Mouse (Mus musculus) liver, embryonic 15.5 days (tissue): ENCODE measurements around the gene Rnf141. TPM values are rescaled to one million over a fixed set of nuclear protein-coding genes. Genes with fewer than 3 reads are reported as not detected.

Source experiments
- ATAC-seq: fragments of 200-750 bp; cut with Nextera tagmentation; 2 replicates; pipeline ENCODE4 v1.8.0; 2017; ENCODE audit warnings: moderate number of reproducible peaks, mild to moderate bottlenecking, moderate library complexity; ENCODE audit not compliant: insufficient read depth
- H3K27ac ChIP-seq: fragments of 300-500 bp; sonication (generic); replicated peaks from 2 replicates; pipeline ENCODE4 v1.5.1; 2015; ENCODE audit warnings: mild to moderate bottlenecking, inconsistent platforms
- H3K27me3 ChIP-seq: fragments of 300-500 bp; sonication (generic); 2 replicates; pipeline ENCODE4 v1.6.1; 2015; ENCODE audit warnings: mild to moderate bottlenecking, inconsistent platforms
- H3K36me3 ChIP-seq: fragments of 300-500 bp; sonication (generic); replicated peaks from 2 replicates; pipeline ENCODE4 v1.6.1; 2015; ENCODE audit warnings: moderate library complexity, mild to moderate bottlenecking, inconsistent platforms
- H3K4me1 ChIP-seq: fragments of 300-500 bp; sonication (generic); replicated peaks from 2 replicates; pipeline ENCODE4 v1.6.1; 2015; ENCODE audit warnings: inconsistent platforms
- H3K4me2 ChIP-seq: fragments of 300-500 bp; sonication (generic); 2 replicates; pipeline ENCODE4 v1.6.1; 2015; ENCODE audit warnings: moderate library complexity, mild to moderate bottlenecking, inconsistent platforms
- H3K4me3 ChIP-seq: fragments of 300-500 bp; sonication (generic); replicated peaks from 2 replicates; pipeline ENCODE4 v1.5.1; 2015; ENCODE audit warnings: mild to moderate bottlenecking, inconsistent platforms
- H3K9ac ChIP-seq: fragments of 300-500 bp; sonication (generic); 2 replicates; pipeline ENCODE4 v1.6.1; 2015; ENCODE audit warnings: moderate library complexity, mild to moderate bottlenecking, inconsistent platforms
- H3K9me3 ChIP-seq: fragments of 300-500 bp; sonication (generic); replicated peaks from 2 replicates; pipeline ENCODE4 v1.6.1; 2016; ENCODE audit warnings: inconsistent platforms
- WGBS: fragments of 180-500 bp; shearing (Covaris S2); methylation state at CpG from one replicate; pipeline ENCODE4 v1.1.7; 2015; ENCODE audit warnings: mixed read lengths; ENCODE audit not compliant: insufficient replicate concordance; 5-methylcytosine and 5-hydroxymethylcytosine counted together
- polyA plus RNA-seq: library from polyadenylated mRNA; unstranded; fragments of >200 nt; fragmentation: Nextera tagmentation; extraction: Ambion mirVana; gene quantifications from 2 replicates; pipeline ENCODE4 v1.2.1, GENCODE M21; 2015

Gene Rnf141
- polyA plus RNA-seq, 1 experiment from 2014 or later, result 24.7 TPM

DNA sequence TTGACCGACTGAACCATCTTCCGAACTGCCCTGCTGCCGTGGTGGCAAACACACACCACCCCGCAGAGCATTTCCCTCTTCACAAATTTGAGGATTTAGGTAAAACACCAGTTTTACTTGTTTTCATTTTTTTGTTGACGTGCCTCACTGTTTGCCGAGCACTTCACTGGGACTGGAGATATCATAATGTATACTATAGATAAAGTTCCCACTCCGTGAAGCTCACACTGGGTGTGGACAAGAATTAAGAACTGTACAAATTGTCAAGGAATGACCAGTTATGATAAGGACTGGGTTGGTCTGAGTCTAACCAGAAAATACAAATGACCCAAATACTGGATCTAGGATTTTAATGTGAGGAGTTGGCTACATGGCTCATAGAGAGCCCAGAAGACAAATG is 65.3 kb downstream of the Rnf141 start:
- Histone ChIP-seq H3K4me3 (peak overlapping the region; percentile 31), H3K36me3 (peaks cover 46% of the 10 kb centered on the region), H3K9me3 (no peaks in the 10 kb centered on the region), H3K27me3 (no peaks in the 10 kb centered on the region), H3K27ac (peak overlapping the region; percentile 96), H3K9ac (peak overlapping the region; percentile 51), H3K4me2 (peak overlapping the region; percentile 84), H3K4me1 (peaks cover 90% of the 10 kb centered on the region)
- ATAC-seq, result peak; percentile 61
- 41% methylated on average over 7 of the region's 7 CpGs for WGBS

DNA sequence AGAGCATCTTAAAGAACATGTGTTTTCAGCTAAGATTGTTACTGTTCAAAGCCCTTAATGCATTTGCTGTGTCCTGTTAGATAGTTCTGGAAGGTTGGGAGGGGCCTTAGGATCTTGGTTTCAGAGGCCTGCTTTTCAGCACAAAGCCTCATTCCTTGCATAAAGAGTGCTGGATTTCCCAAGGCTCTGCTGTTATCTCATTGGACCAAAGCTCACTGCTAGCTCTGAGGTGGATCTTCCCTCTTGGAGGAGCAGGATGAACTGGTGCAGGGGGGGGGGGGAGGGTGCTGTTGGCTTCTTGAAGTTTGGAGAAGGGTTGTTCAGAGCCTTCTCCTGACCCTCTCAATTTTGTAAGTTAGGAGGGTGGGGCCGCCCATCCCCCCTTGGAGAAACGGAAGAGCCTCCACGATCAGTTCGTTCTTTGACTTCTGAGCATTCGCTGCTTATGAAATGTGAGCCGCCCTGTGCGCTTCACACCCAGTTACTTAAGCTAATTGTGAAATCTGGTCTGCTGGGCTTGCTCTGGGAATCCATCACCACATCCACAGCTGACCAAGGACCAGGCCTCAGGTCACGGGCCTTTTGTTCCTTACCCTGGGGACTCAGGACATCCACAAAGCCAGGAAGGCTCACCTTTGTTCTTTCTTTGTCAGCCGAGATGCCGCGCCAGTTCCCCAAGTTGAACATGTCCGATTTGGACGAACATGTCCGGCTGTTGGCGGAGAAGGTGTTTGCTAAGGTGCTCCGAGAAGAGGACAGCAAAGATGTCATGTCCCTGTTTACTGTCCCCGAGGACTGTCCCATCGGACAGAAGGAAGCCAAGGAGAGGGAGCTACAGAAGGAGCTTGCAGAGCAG is 66.9 kb downstream of the Rnf141 start:
- no peak for ATAC-seq
- Histone ChIP-seq H3K9ac (peak overlapping the region; percentile 76), H3K9me3 (no peaks in the 10 kb centered on the region), H3K4me1 (peaks cover 98% of the 10 kb centered on the region), H3K27ac (peak overlapping the region; percentile 96), H3K4me2 (peak overlapping the region; percentile 84), H3K4me3 (0 out of 2 replicates have a peak overlapping the region, but pooled peaks have one; percentile 66), H3K36me3 (peaks cover 37% of the 10 kb centered on the region), H3K27me3 (no peaks in the 10 kb centered on the region)
- WGBS, result 76% methylated on average over 18 of the region's 18 CpGs

GRCm38 (mm10) chr7:110774674-110775073 is 69.6 kb downstream of the Rnf141 start:
- Histone ChIP-seq H3K4me2 (peak overlapping the region; percentile 84), H3K9ac (peak overlapping the region; percentile 76), H3K9me3 (no peaks in the 10 kb centered on the region), H3K27ac (peak overlapping the region; percentile 96), H3K4me3 (peak overlapping the region; percentile 66), H3K4me1 (peaks cover 98% of the 10 kb centered on the region), H3K36me3 (peaks cover 18% of the 10 kb centered on the region), H3K27me3 (no peaks in the 10 kb centered on the region)
- 18% methylated on average over 8 of the region's 8 CpGs for WGBS
- ATAC-seq, result peak; percentile 83

- peak overlapping the region; percentile 84 for H3K4me2 ChIP-seq
- peak; percentile 34 for ATAC-seq
- H3K4me1 ChIP-seq, result peaks cover 98% of the 10 kb centered on the region
- peaks cover 13% of the 10 kb centered on the region for H3K36me3 ChIP-seq
- H3K4me3 ChIP-seq, result peak overlapping the region; percentile 66
- WGBS, result 17% methylated on average over 1 of the region's 1 CpGs
- peak overlapping the region; percentile 96 for H3K27ac ChIP-seq
- H3K27me3 ChIP-seq, result 0 out of 2 replicates have a peak, but pooled peaks cover 5% of the 10 kb centered on the region
- H3K9ac ChIP-seq, result peak overlapping the region; percentile 76
- H3K9me3 ChIP-seq, result no peaks in the 10 kb centered on the region
These were observed 70.2 kb downstream of the Rnf141 start for GRCm38 (mm10) chr7:110774077-110774476.

DNA sequence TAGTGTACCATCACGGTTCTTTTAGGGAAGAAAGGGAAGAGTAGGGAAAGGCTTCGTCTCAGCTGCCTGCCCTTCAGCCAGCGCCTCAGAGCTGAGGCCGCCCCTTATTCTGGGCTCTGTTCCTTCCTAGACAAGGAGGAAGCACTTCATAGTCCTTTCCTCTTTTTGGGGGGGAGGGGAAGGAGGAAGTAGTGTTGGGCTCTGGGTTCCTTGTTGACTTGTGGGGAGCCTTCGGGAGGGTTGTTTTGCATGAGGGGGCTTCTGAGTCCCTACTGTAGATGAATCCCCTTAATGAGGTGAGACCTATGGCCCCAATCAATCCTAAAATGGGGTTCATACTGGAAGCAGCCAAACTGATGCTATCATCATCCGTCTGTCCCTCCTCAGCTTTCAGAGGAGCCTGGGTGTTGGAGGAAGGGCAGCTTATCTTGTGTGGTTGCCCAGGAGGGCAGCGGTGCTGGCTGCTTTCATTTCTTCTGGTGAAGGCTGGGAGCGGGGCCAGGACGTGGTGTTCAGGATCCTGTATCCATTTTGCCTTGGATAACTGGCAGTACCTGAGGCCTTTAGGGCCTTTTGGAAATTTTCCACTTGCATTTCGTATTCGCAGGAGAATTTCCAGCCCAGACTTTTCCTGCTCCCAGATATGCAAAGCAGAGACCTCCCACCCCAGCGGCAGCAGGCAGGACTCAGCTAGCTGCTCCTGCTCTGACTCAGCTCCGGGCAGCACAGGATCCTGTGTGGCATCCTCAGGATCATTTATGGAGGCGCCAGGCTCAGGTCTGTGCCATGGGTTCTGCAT is 70.9 kb downstream of the Rnf141 start:
- peaks cover 12% of the 10 kb centered on the region for H3K27me3 ChIP-seq
- peak overlapping the region; percentile 84 for H3K4me2 ChIP-seq
- H3K9me3 ChIP-seq, result no peaks in the 10 kb centered on the region
- peaks cover 98% of the 10 kb centered on the region for H3K4me1 ChIP-seq
- peak; percentile 60 for ATAC-seq
- peaks cover 8% of the 10 kb centered on the region for H3K36me3 ChIP-seq
- 6% methylated on average over 14 of the region's 14 CpGs for WGBS
- H3K9ac ChIP-seq, result peak overlapping the region; percentile 76
- peak overlapping the region; percentile 96 for H3K27ac ChIP-seq
- H3K4me3 ChIP-seq, result peak overlapping the region; percentile 66

- Histone ChIP-seq H3K36me3 (no peaks in the 10 kb centered on the region), H3K27ac (peak overlapping the region; percentile 96), H3K9me3 (no peaks in the 10 kb centered on the region), H3K4me2 (peak overlapping the region; percentile 84; the same call in 1 of the 2 replicates), H3K4me3 (no peak overlapping the region), H3K27me3 (peaks cover 20% of the 10 kb centered on the region), H3K9ac (no peak overlapping the region), H3K4me1 (peaks cover 95% of the 10 kb centered on the region)
- WGBS, result 65% methylated on average over 3 of the region's 3 CpGs
- ATAC-seq, result no peak
These were observed 71.9 kb downstream of the Rnf141 start for GRCm38 (mm10) chr7:110772343-110772742.

- H3K4me1 ChIP-seq, result peaks cover 81% of the 10 kb centered on the region
- ATAC-seq, result no peak
- H3K4me2 ChIP-seq, result peak overlapping the region; percentile 36
- H3K27me3 ChIP-seq, result peaks cover 21% of the 10 kb centered on the region
- H3K9ac ChIP-seq, result 0 out of 2 replicates have a peak overlapping the region, but pooled peaks have one; percentile 38
- 19% methylated on average over 4 of the region's 4 CpGs for WGBS
- H3K36me3 ChIP-seq, result no peaks in the 10 kb centered on the region
- no peaks in the 10 kb centered on the region for H3K9me3 ChIP-seq
- no peak overlapping the region for H3K4me3 ChIP-seq
- peak overlapping the region; percentile 96 for H3K27ac ChIP-seq
These were observed 73.3 kb downstream of the Rnf141 start for GRCm38 (mm10) chr7:110770949-110771348.

DNA sequence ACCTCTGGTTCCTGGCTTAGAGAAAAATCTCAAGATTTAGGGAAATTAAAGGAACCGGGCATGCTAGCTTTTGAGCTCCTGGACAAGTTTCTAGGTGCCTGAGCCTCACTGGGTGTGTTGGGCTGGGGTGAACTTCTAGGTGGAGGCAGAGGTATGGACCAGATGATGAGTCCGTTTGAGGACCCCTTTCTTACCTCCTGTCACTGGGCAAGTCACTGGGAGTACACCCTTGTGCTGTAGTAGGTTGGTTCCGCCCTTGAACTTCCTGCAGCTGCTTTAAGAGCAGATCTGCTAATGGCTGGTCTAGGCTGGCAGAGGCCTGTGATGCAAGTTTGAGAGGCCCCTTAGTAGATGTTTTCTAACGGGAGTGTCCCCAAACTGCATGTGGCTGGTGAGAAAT is 75.2 kb downstream of the Rnf141 start:
- Histone ChIP-seq H3K4me2 (peak overlapping the region; percentile 98), H3K4me3 (peak overlapping the region; percentile 70), H3K9me3 (no peaks in the 10 kb centered on the region), H3K9ac (peak overlapping the region; percentile 75), H3K36me3 (no peaks in the 10 kb centered on the region), H3K4me1 (peaks cover 65% of the 10 kb centered on the region), H3K27me3 (peaks cover 24% of the 10 kb centered on the region), H3K27ac (peak overlapping the region; percentile 96)
- peak; percentile 17; the same call in 1 of the 2 replicates for ATAC-seq
- 12% methylated on average over 4 of the region's 4 CpGs for WGBS

DNA sequence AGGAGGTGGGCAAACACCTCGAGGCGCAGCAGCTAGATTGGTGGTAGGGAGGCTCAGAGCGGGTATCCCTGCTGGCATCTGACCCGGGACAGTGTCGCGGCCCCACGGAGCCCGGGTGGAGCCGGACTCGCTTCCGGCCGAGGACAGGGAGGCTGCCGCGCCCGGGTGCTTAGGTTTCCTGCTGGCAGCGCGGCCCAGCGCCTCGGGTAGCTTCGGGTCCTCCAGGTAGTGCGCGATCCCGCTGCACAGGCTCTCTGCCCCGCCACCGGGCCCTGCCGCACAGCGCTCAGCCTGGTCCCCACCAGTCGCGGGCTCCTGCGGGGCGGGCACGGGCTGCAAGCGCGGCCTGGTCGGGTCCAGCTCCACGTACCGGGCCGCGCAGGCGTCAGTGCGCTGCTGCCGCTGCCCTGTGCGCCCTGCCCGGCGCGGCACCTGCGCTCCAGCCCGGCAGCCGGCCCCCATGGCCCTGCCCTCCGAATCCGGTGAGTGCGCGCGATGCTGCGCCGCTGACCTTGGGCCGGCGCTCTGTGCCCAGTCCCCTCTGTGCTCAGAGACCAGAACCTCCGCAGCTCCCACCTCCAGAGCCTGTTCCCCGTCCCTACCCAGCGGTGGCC is 75.7 kb downstream of the Rnf141 start:
- Histone ChIP-seq H3K4me3 (peak overlapping the region; percentile 70), H3K9ac (peak overlapping the region; percentile 75), H3K27me3 (peaks cover 27% of the 10 kb centered on the region), H3K36me3 (no peaks in the 10 kb centered on the region), H3K27ac (peak overlapping the region; percentile 96), H3K9me3 (no peaks in the 10 kb centered on the region), H3K4me2 (peak overlapping the region; percentile 98), H3K4me1 (peaks cover 60% of the 10 kb centered on the region)
- ATAC-seq, result peak; percentile 50
- under 1% methylated on average over 61 of the region's 61 CpGs for WGBS

DNA sequence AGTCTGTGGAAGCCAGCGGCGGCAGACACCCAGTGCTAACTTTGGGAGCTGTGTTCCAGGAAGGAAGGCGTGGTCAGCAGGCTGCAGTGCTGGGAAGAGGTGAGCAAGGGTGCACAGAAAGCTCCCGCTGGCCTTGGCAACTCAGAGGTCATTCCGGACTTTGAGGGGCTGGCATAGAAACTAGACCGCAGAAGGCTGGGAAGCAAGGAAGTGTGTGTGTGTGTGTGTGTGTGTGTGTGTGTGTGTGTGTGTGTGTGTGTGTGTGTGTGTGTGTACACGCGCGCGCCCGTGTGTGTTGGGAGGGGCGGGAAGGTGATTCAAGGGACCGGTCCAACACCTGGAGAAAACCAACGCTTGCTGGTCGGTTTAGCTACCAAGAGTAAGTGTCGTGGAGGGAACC is 76.3 kb downstream of the Rnf141 start, which contains the start of gene Ampd3:
TSS of gene Ampd3 (plus strand) at position 206 of the 400 bp plus-strand sequence.
- Histone ChIP-seq H3K27ac (peak within 1 kb of the TSS; percentile 96), H3K27me3 (peaks cover 32% of the 10 kb centered on the region), H3K4me3 (peak within 1 kb of the TSS; percentile 70), H3K4me1 (peaks cover 54% of the 10 kb centered on the region), H3K9ac (peak within 1 kb of the TSS; percentile 75), H3K4me2 (peak within 1 kb of the TSS; percentile 98), H3K36me3 (no peaks in the 10 kb centered on the region), H3K9me3 (no peaks in the 10 kb centered on the region)
- ATAC-seq, result no peak
- 33% methylated on average over 16 of the region's 16 CpGs for WGBS
